Mouse (Mus musculus): ENCODE measurements around the gene Trim71.

Trim71 gene

DNA sequence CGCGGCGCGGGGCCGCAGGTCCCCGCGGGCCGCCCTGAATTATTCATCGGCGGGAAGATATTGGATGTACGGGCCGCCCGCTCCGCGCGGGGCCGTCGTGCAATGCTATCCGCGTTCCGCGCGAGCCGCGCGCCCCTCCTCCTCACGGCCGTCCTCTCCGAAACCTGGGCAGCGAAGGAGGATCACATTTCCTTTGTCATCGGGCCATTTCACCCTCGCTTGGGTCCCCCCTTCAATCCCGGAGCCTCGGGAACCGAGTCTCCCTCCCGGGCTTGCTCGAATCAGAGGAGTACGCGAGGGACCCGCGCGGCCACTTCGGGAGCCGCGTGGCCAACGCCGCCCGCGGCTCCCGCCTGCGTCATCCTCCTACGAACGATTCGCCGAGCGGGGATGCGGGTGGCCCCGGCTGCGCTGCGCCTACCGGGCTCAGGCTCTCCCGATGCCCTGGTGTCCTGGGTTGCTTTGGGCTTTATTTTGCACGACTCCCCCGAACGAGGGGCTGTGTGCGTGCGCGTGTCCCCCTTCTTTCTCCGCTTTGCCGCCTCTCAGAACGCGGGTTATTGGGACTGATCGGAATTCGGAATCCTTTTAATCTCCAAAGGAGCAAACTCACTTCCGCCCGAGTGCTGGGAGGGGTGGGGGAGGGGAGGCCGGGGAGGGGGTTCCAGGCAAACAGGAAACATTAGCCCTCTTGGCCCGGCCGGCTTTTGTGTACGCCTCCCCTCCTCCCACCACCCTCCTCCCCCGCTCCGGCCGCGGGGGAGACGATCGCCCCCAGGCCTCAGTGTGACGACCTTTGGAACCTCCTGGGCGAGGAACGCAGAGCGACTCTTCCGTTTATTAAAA, at the start of gene Trim71:
Trim71 (minus strand) TSS at position 609 of the 846 bp plus-strand sequence.
- no peak for DNase-seq

- DNase-seq, result no peak
Measured at GRCm38 (mm10) chr9:114613026-114613425, 48.9 kb upstream of the Trim71 start.

DNA sequence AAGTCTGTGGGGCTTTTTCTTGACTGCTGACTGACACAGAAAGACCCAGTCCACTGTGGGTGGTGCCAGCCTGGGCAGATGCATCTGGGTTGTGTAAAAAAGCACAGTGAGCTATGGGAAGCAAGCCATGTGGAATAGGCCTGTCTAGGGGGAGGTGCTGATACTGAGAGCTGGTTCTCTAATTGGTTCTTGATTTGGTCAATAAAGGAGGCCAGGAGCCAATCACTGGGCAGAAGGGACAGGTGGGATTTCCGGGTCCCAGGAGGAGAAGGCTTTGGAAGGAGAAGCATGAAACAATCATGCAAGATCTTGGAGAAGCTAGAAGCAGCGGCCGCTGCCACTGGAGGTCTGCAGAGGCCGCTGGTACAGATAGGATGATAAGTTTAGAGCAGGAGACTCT, 48.4 kb upstream of the Trim71 start:
- no peak for DNase-seq

DNA sequence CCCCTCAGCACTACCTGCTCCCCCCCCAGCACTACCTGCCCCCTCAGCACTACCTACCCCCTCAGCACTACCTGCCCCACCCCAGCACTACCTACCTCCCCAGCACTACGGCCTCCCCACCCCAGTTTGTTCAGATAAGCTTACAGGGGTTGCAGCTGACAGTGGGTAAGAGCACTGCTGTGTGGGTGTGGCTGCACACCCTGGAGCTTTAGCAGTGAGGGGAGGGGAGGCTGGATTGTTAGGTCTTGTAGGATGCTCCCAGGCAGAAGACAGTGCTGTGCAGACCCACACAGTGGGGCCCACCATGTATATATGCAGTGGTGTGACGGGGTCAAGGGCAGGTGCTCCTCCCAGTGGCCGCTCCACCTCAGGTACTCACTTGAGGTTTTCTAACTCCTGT, 46.1 kb upstream of the Trim71 start:
- DNase-seq, result no peak

- peak; percentile 95 to 97 for DNase-seq
Measured at GRCm38 (mm10) chr9:114603876-114604540, 39.8 kb upstream of the Trim71 start.

GRCm38 (mm10) chr9:114601096-114601495, 36.9 kb upstream of the Trim71 start:
- no peak for DNase-seq

- no peak for DNase-seq
Measured at GRCm38 (mm10) chr9:114585017-114585345, 20.8 kb upstream of the Trim71 start.

GRCm38 (mm10) chr9:114584183-114585016, 20.2 kb upstream of the Trim71 start:
- peak in 1 of 2 experiments; percentile 37 for DNase-seq

- DNase-seq, result peak; percentile 78 to 79
Measured at GRCm38 (mm10) chr9:114583812-114584182, 19.6 kb upstream of the Trim71 start.

GRCm38 (mm10) chr9:114578646-114579045, 14.5 kb upstream of the Trim71 start:
- no peak for DNase-seq

DNA sequence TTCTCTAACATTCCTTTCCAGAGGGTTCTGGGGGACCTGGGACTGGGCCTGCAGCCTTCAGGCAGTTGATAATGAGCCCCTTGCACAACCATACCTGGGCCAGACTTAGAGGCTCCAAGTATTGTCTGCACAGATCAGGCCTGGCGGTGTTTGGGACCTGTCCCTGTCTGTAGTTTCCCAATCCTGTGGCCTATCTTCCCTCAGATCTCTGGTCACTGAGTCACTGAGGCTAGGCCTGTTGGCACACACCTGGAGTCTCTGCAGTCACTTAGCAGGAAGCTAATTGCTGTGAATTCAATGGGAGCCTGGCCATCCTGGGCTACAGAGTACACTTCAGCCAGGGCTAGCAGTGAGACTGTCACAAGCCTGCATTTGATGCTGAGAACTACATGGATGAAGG, 11.8 kb upstream of the Trim71 start:
- no peak for DNase-seq

DNA sequence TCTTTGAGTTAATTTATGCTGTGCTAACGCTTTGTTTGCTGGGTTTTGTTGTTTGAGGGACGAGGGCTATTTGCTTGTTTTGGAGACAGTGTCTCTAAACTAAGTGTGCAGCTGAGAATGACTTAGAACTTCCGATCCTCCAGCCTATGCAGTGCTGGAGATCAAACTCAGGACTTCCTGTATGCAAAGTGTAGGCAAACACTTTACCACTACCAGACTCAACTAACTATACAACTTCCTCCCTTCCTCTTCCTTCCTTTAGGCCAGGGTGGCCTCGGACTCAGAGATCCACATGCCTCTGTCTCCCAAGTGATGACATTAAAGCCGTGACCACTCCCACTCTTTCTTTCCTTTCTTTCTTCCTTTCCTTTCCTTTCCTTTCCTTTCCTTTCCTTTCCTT, 9.4 kb upstream of the Trim71 start:
- no peak for DNase-seq

DNA sequence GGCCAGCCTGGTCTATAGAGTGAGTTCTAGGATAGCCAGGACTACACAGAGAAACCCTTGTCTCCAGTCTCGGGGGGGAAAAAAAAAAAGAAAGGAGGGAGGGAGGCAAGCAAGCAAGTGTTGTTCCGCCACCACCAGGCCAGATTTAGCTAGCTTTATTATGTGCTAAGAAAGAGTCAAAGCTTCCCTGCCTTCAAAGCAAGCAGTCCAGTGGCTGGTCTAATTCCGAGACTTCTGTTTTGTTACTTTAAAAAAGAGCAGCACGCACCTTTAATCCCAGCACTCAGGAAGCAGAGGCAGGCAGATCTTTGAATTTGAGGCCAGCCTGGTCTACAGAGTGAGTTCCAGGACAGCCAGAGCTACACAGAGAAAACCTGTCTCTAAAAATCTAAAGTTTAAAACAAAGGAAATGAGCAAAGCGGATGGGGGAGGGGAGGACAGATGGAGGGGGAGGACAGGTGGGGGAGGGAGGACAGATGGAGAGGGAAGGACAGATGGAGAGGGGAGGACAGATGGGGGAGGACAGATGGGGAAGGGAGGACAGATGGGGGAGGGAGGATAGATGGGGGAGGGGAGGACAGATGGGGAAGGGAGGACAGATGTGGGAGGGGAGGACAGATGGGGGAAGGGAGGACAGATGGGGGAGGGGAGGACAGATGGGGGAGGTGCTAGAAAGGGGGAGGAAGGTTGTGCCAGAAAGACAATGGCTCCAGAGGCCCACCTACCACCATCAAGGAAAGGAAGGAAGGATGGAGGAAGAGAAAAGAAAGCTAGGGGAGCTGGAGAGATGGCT, 4.7 kb upstream of the Trim71 start:
- DNase-seq, result no peak

DNA sequence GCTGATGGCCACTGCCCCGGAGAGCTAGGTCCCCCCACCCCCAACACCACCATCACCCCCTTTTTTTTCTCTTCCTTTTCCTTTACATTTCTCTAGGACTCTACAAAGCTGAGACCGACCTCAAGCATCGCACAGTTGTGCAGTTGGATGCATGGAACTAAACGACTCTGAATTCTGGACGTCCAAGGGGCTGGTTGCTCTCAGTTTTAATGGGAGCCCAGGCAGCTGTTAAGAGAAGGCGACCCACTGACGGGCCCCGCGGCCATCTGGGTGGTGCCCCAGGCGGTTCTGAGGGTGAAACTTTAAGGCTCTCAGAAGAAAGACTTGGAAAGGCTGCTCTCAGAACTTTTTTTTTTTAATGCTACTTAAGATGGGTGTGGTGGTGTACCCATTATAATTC, 498 bp upstream of the Trim71 start:
- no peak for DNase-seq

DNA sequence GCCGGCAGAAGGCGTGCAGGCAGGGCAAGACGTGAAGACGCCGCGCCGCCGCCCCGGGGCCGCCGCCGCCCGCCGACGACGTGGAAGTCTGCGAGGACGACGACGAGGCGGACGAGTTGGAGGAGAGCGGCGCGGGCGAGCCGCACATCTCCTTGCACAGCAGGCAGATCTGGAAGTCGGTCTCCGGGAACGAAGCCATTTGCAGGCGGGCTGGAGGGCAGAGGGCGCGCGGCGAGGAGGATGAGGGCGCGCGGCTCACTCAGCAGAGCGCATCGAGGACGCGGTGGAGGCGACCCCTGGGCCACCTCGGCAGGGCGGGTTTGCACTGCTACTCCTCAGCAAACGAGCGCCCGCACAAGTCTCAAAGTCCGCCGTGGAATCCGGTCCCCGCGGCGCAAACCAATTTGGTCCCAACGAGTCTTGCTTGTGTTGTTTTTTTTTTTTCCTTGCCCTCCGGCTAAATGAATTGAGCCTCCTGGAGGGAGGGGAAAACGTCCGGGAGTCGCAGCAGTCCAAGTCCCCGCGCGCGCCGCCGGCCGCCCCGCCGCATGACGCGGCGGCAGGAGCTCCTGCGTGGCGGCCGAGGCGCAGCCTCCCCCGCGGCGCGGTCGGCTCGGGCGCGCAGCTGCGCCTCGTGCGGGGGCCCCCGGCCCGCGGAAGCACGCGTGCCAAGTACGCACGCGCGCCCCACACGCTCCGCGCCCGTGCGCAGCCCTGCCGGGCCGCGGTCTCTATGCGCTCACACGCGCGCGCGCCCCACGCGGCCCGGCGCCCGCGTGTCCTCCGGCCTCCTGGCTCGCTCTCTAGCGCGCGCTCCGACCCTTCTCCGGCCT, 1.0 kb downstream of the Trim71 start:
- DNase-seq, result no peak

DNA sequence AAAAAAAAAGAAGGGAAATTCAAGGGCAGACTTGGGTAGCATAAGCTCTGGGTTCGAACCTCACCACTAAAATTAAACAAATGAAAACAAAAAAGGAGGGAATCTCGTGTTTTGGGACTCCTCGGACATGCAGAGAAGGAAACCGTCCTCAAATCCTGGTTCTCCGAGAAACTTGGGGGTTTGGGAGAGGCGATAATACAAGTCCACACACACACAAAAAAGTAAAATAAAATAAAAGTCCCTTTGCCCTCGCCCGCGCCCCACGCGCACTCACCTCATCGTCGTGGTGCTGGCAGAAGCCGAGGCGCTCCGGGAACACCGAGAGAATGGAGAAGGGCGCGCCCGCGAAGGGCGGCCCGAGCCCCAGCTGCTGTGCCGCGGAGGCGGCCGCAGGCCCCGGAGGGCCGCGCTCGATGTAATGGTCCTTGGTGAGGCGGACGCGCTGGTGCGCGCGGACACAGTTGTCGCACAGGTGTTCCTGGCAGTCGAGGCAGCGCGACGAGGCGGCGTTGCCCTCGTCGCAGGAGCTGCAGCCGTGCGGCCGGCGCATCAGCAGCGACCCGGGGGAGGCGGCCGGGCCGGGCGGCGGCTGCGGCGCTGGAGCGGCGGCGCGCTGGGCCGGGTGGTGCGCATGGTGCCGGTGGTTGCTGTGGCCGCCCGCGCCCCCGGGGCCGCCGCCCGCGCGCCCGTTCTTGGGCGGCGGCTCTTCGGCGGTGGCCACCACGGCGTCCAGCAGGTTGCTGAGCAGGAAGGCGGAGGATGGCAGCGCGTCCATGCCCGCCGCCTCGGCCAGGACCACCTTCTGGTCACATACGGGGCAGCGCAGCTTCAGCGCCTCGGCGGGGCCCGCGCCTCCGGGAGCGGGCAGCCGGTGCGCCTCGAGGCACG, 1.9 kb downstream of the Trim71 start:
- no peak for DNase-seq

GRCm38 (mm10) chr9:114561671-114561971, 2.5 kb downstream of the Trim71 start:
- no peak for DNase-seq

- no peak for DNase-seq
Measured at GRCm38 (mm10) chr9:114560771-114561670, 3.1 kb downstream of the Trim71 start.

DNA sequence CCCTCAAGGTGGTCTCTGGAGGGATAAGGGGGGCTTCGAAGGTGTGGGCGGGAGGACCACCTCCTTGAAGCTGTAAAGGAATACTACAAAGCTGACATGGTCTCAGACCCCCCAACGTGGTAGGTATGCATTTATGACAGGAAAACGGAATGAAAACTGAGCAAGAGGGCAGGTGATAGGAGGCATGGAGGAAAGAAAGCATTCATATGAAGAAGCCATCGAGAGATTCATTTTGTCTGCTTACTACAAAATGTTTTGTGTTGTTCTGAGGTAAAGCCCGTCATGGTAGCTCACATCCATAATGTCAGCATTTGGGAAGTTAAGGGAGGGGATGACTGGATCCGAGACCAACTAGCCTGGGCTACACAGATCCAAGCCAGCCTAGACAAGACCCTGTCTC, 4.0 kb downstream of the Trim71 start:
- DNase-seq, result no peak

GRCm38 (mm10) chr9:114557086-114557485, 7.1 kb downstream of the Trim71 start:
- no peak for DNase-seq

Measured in cerebellum, postnatal 14 days (tissue).